Mouse (Mus musculus): ENCODE data around the gene Donson. TPM values are rescaled to one million over a fixed set of nuclear protein-coding genes. Genes with fewer than 3 reads are reported as not detected.

Donson gene
- 10 to 100 TPM; 17.6 to 32.4 TPM for total RNA-seq (2023)

GRCm38 (mm10) chr16:91688619-91689334 is at the start of gene Donson:
Gene Donson, minus strand, starts transcription at chr16:91688770.

GRCm38 (mm10) chr16:91729066-91729482 is 40.5 kb upstream of the Donson start, which contains the start of gene Itsn1:
Gene Itsn1, plus strand, starts transcription at chr16:91729281.

GRCm38 (mm10) chr16:91728123-91729065 is 39.8 kb upstream of the Donson start, which contains the start of gene Cryzl1:
Gene Cryzl1, minus strand, starts transcription at chr16:91728975.

GRCm38 (mm10) chr16:91647461-91648219 is 40.9 kb downstream of the Donson start, which contains the start of gene Son:
Gene Son, plus strand, starts transcription at chr16:91647506.

GRCm38 (mm10) chr16:91646681-91647419 is 41.7 kb downstream of the Donson start, which contains the start of gene Gart:
Gene Gart, minus strand, starts transcription at chr16:91646952.

Other genes with a start within 250 kb of the Donson start
- 10 to 100 TPM; 82.8 to 84.9 TPM for gene Ifnar1, start 203.5 kb downstream of the Donson start, total RNA-seq (2023)
- gene Ifngr2, start 141.7 kb downstream of the Donson start, total RNA-seq (2023), result 10 to 100 TPM; 57.5 to 87.3 TPM
- 10 to 100 TPM; 63.2 to 69.9 TPM for gene Tmem50b, start 91.0 kb downstream of the Donson start, total RNA-seq (2023)
- gene Dnajc28, start 69.7 kb downstream of the Donson start, total RNA-seq (2023), result 1 to 10 TPM; 1.6 to 1.8 TPM
- 10 to 100 TPM; 51.8 to 62.0 TPM for gene Gart, start 41.8 kb downstream of the Donson start, total RNA-seq (2023)
- gene Son, start 41.3 kb downstream of the Donson start, total RNA-seq (2023), result 100 to 1,000 TPM; 286 to 311 TPM
- 10 to 100 TPM; 30.8 to 30.9 TPM for gene Cryzl1, start 40.2 kb upstream of the Donson start, total RNA-seq (2023)
- 10 to 100 TPM; 14.4 to 20.7 TPM for gene Itsn1, start 40.5 kb upstream of the Donson start, total RNA-seq (2023)

All from neutrophil, adult 83 days (primary cell).